Mouse (Mus musculus): ENCODE measurements around the gene Olfr1396.
"Not testable (repeated sequence)": the region's sequence is repeated elsewhere in the genome, so short reads cannot be mapped to it uniquely, and the experiment has no call there.

The Olfr1396 gene

DNA sequence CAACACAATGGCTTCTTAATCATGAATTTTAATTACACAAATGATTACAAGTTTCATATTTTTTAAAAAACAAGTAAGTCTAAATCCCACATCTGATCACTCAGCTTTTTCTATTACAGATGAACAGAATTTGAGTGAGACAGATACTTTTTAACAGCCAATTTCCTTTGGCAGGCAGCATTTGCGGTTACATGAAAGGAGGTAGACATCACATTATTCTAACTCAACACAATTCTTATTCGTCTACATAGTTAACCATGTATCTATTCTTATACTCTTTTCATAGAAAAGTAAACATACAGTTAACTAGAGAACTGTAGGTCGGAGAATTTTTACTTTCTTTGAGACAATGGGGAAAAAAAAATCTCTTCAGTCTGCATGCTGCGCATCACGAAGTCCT is 24.1 kb downstream of the Olfr1396 start:
- no peak for DNase-seq (ENCODE audit: low read depth, low spot score)

DNA sequence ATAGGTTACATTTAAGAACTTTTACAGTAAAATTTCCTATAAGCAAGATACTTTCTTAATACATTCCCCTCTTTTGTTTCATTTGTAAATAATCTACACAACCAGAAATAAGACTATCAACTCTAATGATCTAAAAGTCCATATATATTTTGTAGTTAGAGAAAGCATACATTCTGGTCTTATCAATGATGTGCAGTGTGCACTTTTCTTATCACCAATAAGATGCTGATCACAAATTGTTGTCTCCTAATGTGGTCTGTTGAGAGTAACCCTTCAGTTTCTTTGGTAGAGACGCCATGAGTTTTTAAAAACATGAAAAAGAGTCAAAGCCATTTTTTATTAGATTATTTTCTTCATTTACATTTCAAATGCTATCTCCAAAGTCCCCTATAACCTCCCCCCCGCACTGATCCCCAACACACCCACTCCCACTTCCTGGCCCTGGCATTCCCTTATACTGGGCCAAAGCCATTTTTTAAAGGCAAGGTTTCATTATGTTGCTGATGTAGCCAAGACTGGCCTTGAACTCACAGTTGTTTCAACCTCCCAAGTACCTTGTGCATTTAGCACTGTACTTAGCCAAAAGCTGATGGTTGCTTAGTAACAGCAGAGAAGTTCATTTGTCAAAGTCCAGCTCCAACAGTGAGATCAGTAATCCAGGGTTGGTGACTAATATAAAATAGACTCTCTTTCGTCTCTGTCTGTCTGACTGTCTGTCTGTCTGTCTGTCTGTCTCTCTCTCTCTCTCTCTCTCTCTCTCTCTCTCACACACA is 24.8 kb downstream of the Olfr1396 start:
- DNase-seq (ENCODE audit: low read depth, low spot score), result no peak

DNA sequence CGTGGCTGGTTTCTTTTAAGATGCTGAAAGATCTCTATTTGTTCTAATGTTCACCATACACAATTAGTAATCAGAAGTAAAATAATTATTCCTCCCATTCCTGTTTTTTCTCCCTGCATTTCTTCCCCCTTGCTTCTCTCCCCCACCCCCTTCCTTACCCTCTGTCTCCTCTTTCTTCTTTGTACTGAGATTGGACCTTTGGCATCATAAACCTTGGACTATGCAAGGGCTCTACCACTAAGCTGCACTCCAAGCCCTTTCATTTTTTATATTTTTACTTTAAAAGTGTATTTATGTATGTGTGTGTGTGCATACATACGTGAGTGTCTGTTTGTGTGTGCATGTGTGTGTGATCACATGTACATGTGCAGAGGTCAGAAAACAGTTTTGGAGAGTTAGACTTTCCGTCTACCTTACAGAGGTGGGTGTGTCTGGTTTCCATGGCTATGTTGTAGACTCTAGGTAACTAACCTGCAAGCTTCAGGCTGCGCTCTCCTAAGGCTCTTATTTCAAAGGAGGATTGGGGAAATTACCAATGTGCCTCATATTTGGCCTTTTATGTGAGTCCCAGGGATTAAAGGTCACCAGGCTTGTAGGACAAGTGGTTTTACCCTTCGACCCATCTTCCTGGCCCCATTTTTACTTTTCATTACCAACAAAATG is 25.6 kb downstream of the Olfr1396 start:
- DNase-seq (ENCODE audit: low read depth, low spot score), result no peak

DNA sequence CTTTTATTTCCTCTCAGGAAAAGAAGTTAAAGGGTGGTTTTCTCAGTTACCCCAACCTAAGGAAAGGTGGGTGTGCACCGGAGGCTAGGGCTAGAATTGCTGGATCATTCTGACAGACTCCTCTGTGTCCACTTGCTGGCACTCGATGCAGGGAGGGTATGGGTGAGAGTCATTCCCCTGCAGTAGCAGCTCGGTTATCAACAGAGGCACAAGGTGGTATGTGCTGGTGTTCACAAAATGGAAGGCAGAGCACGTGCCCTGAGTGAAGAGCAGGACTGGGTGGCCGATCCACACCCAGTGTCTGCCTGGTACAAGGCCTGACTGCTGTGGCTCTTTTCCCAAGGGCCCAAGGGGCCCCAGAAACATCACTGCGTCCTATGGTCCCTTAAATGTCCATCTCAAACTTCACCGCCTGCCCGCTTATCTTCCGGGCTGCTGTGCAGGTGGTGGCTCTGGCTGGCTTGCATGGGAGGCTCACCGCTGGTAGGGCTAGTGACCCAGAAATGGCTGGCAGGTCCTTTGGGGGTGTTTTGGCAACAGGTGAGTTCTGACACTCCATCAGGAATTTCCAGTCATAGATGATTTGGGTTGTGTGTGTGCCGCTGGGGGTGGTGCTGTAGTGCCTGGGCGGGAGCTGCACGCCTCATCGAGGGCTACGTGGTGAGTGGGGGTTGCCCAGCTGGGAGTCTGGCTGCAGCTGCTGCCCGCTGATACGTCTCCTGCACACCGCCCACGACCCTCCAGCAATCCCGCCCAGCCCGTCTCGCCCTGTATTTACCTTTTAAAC is 26.7 kb downstream of the Olfr1396 start:
- DNase-seq (ENCODE audit: low read depth, low spot score), result peak; percentile 11

DNA sequence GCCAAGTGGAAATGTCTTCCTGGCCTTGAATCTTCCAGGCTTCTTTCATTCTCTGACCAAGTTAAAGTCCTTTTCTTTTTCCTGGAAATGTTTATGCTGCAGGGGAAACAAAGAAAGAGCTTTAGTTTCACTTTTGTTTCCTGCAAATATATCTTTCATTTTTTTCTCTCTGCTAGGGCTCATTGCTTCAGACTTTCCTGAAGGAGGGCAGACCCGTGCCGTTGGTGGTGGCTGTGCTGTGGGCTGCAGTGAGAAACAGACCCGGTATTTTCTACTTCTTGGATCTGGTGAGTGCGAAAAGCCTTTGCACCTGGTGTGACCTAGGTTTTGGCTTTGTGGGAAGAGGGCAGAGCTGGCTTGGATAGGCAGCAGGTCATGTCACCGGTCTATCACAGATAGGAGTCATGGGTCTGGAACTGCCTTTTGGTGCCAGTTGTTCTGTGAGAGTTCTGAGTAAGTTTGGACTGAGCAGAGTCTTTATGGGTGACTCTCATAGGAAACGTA is 27.8 kb downstream of the Olfr1396 start:
- DNase-seq (ENCODE audit: low read depth, low spot score), result no peak

GRCm38 (mm10) chr11:49084875-49085274 is 29.8 kb downstream of the Olfr1396 start:
- DNase-seq (ENCODE audit: low read depth, low spot score), result no peak

DNA sequence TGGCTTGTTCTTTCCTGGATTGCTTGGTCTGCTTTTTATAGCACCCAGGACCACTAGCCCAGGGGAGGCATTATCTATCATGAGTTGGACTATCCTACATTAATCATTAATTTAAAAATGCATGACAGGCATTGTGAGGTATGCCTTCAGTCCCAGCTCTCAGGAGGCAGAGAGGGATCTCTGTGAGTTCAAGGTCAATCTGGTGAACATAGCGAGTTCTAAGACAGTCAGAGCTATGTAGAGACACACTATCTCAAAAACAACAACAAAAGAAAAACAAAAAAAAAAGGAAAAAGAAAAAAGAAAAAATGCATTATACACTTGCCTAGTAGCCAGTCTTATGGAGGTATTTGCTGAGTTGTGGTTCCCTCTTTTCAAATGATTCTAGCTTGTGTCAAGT is 30.3 kb downstream of the Olfr1396 start:
- no peak for DNase-seq (ENCODE audit: low read depth, low spot score)

GRCm38 (mm10) chr11:49083808-49084207 is 30.9 kb downstream of the Olfr1396 start:
- no peak for DNase-seq (ENCODE audit: low read depth, low spot score)

DNA sequence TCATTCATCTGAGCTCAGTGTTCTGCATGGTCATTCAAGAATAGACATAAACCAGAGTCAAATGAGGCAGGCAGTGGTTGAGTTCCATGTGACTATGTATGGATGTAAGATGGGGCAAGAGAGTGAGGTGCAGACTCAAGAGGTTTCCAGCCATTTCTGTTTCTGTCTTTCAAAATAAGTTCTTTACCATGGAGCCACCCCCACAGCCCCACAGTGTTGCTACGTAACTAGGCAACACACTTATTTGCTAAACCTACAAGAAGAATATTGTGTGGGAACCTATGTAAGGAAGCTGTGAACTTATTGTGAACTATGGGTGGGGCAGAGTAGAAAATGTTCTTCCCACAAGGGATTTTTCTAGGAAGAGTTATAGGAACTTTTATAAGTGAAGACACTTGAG is 31.5 kb downstream of the Olfr1396 start:
- DNase-seq (ENCODE audit: low read depth, low spot score), result no peak

DNA sequence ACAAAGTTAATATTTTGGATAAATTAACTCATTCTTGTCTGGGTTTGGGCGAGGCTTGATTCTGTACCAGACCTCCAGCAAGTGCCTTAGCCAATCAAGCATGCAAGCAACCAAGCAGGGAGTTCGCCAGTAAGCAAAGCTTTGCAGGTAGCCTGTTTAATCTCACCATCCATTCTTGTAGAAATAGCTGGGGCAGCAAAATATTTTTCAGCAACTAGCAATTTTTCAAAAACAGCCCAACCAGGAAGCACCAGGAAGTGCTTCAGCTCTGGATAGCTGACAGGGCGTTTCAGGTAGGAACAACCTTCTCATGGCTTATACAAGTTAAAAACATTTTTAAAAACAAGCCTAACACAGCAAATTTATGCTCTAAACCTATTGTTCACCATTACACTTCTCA is 32.8 kb downstream of the Olfr1396 start:
- no peak for DNase-seq (ENCODE audit: low read depth, low spot score)

GRCm38 (mm10) chr11:49081356-49081755 is 33.3 kb downstream of the Olfr1396 start:
- DNase-seq (ENCODE audit: low read depth, low spot score), result no peak

GRCm38 (mm10) chr11:49080636-49081035 is 34.0 kb downstream of the Olfr1396 start:
- DNase-seq (ENCODE audit: low read depth, low spot score), result no peak

DNA sequence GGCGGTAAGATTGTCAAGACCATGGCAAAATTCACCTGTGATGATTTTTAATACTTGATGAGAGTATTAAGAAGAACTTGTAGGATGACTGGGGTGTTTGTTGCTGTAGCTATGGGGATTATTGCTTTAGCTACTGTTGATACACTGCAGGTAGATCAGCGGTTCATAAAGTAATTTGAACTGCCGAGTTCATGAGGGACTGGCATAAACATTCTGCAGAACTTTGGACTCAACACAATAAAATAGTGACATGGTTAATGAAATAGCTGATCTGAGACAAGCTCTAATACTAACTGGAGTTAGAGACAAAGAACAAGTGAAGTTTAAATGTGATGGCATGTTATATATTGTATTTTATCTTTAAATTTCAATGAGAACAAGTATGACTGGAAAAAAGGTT is 36.0 kb downstream of the Olfr1396 start:
- no peak for DNase-seq (ENCODE audit: low read depth, low spot score)

DNA sequence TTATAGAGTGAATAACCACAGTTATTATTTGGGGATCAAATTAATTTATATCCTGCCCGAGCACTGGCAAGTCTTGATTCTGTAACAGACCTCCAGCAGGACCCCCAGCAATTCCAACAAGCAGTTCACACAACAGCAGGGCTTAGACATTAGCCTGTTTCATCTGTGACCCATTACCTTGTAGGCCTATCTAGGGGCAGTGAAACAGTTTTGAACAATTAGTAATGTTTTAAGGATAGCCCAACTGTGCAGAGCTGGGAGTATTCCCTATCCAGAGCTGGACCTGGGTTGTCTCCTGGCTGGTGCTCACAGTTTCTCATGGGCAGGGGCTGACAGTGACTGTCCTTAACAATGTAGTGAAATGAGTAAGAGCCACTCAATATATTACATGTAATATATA is 37.7 kb downstream of the Olfr1396 start:
- DNase-seq (ENCODE audit: low read depth, low spot score), result no peak

- not testable (repeated sequence) for DNase-seq (ENCODE audit: low read depth, low spot score)
Observed at GRCm38 (mm10) chr11:49076001-49076757, 38.5 kb downstream of the Olfr1396 start, which contains the start of gene Ifi47. Ifi47 (plus strand) TSS chr11:49076587.

GRCm38 (mm10) chr11:49068358-49068757 is 46.3 kb downstream of the Olfr1396 start:
- DNase-seq (ENCODE audit: low read depth, low spot score), result no peak

- DNase-seq (ENCODE audit: low read depth, low spot score), result not testable (repeated sequence)
Observed at GRCm38 (mm10) chr11:49063713-49064469, 50.8 kb downstream of the Olfr1396 start, which contains the start of gene Tgtp2. Tgtp2 (minus strand) TSS chr11:49064206.

- DNase-seq (ENCODE audit: low read depth, low spot score), result not testable (repeated sequence)
Observed at GRCm38 (mm10) chr11:49061865-49062264, 52.8 kb downstream of the Olfr1396 start.

DNA sequence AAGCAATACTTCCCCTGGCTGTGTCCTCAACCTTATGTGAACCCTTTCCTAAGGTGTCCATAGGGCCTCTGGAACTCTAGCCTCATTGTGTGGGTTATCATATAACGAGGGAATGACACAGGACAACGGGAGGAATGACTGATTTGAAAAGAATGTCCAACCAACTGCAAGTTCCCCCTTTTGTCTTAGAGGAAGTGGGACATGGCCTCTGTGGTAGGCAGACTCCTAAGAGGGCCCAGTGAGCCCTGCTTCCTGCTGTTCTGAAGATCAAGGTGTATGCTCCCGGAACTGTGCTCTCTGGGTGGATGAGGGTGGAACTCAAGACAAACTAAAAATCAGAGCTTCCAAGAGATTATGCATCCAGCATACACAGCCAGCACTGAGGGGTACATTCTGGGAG is 54.6 kb downstream of the Olfr1396 start:
- not testable (repeated sequence) for DNase-seq (ENCODE audit: low read depth, low spot score)
